Mouse (Mus musculus) frontal cortex, postnatal 14 days (tissue): ENCODE results near the gene Mylk.
A peak's percentile ranks its signal among the peaks of the same experiment; 100 is the strongest.

ENCODE experiments used
- DNase-seq, 2 experiments: peaks; one replicate each; pipeline ENCODE4 v3.0.0; 2022; ENCODE audit warnings: low spot score in 2 of 2

The Mylk gene

GRCm38 (mm10) chr16:34940363-34940762, 195.4 kb downstream of the Mylk start:
- DNase-seq = no peak

DNA sequence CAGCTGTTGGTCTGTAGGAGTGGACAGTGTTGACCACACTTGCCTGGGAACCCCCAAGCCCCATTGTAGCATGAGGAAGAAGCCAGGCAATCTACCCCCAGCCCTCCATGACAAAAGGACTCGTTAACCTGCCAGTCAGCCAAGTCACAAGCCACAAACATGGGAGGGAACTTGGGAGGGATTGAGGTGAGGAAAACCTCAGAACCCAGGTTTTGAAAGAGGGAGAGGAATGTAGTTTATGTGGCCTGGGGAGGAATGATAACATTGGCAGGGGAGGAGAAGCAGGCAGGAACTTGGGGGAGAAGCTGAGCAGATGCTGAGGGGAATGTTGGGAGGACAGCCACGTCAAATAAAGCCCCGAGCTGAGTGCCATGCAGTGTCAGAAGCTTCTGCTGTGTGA, 196.9 kb downstream of the Mylk start:
- no peak for DNase-seq

GRCm38 (mm10) chr16:34946301-34946700, 201.3 kb downstream of the Mylk start:
- no peak for DNase-seq

DNA sequence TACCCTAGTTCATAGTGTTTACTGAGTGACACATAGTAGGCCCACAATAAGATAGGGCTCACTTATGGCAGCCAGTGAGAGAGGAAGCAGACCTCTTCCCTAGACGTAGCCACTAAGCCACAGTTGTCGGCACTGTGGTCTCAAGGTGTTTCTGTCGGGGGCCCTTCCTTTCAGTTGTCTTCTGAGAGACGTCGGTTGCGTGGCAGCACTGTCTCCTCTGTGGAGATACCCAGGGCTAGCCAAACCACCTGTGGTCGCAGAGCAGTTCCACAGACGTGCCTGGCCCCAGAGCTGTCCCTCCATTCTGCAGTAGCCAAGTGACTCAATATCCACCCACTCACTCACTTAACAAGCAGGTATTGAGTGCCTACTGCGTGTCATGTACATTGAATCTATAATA, 205.9 kb downstream of the Mylk start:
- no peak for DNase-seq

- DNase-seq = no peak
These were observed 207.2 kb downstream of the Mylk start for GRCm38 (mm10) chr16:34952254-34952653.

- DNase-seq = no peak
These were observed 207.8 kb downstream of the Mylk start for GRCm38 (mm10) chr16:34952798-34953197.

DNA sequence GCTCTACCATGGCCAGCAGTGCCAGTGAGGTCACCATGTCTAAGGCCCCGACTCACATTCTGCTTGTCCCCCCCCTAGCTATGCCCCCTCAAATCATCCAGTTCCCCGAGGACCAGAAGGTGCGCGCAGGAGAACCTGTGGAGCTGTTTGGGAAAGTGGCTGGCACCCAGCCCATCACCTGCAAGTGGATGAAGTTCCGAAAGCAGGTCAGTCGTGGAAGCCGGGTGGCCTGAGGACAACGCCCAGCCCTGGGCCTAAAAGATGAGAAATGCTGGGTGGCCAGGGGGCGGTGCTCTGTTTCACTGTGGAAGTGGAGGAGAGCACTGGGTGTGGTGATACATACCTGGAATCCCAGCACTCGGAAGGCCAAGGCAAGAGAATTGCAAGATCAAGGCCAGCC, 208.5 kb downstream of the Mylk start:
- no peak for DNase-seq

DNA sequence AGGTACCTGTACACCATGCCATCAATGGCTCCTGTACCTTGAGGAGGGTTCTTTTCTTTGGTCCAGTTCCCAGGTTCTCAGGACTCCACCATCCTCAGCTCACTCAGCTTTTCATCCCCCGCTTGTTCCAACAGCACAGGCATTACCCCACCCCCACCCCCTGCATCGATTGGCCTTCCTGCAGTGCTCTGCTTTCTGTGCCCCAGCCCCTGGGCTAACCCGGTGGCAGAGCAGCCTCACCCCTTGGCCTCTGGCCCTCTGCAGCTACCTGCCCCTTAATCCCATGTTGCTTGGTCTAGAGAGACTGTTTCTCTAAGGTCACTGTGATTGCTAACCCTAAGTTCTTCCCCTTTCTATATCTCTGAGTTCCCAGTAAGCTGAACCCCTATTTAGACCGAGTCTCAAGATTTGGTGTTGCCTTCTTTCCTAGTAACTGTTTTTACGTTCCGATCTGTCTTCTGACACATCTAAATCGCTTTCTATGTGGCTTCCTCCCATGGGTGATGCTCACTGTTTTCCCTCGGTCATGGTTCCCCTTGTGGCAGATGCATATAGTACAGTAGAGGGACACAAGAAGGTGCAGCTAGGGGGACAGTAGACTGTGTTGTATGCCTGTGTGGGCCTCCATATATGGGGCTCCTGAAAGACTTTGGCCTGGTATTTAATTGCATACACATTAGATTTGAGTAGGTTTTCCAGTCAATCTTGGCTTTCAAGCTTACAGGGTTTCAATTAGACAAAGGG, 212.6 kb downstream of the Mylk start:
- no peak for DNase-seq

DNA sequence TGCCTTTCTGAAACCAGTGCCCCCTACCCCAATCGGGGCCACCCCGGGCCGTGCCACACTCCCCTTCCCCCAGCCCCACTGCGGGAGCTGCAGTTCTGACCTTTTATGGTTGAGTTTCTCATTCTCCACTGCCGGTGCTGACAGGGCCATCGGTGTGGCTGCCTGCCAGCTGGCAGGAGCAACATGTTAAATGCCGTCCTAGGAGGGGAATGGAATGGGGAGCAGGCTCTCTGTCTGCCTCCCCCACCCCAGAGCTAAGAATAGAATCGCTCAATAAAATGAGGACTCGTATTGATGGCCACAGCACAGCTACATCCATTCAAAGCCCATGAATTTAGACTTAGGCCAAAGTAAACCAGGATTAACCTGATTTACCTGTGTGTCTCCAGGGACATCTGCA, 213.7 kb downstream of the Mylk start:
- no peak for DNase-seq

DNA sequence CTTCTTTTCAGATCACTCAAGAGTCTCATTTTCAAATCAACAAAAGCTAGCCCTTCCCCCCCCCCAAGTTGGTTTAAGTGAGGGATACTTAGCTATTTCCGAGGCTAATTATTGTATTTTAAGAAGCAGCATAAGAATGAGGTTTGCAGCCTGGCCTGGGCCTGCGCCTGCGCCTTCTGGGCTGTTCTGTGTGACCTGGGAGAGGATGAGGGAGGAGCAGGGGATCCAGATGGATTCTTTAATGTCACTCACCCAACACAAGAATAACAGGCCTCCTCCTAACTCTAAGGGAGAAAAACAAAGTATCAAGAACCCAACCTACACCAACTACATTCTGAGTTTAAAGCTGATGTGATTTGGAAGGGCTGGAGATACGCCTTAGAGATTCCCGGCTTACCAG, 214.3 kb downstream of the Mylk start:
- DNase-seq = no peak

- DNase-seq = no peak
These were observed 215.2 kb downstream of the Mylk start for GRCm38 (mm10) chr16:34960243-34960642.

GRCm38 (mm10) chr16:34960866-34961582, 216.0 kb downstream of the Mylk start:
- DNase-seq = no peak

GRCm38 (mm10) chr16:34962322-34962721, 217.3 kb downstream of the Mylk start:
- no peak for DNase-seq

DNA sequence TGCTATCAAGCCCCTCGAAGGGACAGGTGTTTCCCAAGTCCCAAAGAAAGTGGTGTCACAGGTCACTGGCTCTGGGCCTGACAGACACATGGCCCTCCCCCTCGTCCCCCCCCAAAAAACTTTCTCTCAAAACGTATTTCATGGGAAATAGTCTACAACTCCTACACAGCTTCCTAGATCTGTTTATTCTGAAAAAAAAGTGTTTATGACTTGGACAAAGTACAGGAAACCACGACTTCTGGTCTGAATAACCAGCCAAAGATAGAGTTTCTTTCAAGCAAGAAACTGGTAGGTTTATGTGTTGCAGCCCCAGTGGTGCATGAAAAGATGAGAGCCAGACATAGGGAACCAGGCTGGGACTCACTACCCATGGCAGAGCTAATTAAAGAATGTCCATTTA, 218.0 kb downstream of the Mylk start:
- DNase-seq = no peak

DNA sequence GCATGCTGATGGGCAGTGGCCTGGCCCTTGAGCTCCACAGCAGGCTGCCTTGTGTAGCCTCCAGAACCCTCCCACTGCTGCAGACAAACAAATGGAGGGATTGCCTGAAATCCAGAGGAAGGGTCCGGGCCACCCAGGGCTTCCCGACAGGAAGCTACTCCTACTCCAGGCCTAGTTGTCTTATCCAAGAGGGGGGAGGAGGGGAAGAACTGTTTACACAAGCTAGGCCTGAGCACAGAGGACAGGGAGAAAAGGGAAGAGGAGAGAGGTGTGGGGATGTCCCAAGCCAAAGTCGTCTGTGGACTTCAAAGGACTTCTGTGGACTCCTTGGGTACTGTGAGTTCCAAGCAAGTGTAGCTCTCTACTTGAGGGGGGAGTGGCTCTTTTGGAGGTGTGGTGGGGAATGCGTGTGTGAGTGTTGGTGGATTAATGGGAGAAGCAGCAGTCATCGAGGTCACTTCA, 221.6 kb downstream of the Mylk start:
- DNase-seq = no peak

GRCm38 (mm10) chr16:34967120-34967800, 222.2 kb downstream of the Mylk start:
- peak; percentile 63 to 70 for DNase-seq

DNA sequence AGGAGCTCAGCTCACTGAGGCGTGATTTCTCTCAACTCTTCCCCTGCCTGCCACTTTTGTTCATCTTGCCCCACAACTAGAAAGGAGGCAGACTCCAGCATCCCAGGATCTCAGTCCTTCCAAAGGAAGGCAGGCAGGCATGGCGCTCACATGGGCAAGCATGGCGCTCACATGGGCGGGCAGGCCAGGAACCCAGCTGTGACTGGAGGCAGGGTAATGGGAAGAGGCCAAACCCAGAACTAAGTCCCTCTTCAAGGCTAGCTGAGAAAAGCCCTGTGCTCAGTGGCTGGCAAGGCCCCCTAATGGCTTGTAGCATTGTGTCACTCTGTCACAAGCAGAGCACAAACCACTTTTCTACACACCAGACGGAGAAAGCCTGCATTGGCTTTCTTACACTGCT, 223.2 kb downstream of the Mylk start:
- no peak for DNase-seq

- no peak for DNase-seq
These were observed 227.5 kb downstream of the Mylk start for GRCm38 (mm10) chr16:34972471-34972870.

- no peak for DNase-seq
These were observed 230.5 kb downstream of the Mylk start for GRCm38 (mm10) chr16:34975544-34975943.

DNA sequence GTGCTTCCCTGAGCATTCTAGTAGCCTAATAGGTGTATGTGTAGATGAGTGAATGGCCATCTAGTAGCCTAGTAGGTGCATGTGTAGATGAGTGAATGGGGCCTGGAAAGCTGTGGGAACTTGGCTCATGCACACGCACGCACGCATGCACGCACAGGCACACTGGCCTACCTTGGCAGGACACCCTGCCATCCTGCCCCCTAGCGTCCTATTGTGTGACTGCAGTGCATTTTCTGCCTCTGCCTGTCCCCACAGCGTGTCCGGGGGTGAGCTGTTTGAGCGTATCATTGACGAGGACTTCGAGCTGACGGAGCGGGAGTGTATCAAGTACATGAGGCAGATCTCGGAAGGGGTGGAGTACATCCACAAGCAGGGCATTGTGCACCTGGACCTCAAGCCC, 231.6 kb downstream of the Mylk start:
- no peak for DNase-seq

- DNase-seq = no peak
These were observed 233.0 kb downstream of the Mylk start for GRCm38 (mm10) chr16:34978018-34978417.

- no peak for DNase-seq
These were observed 236.0 kb downstream of the Mylk start for GRCm38 (mm10) chr16:34981009-34981408.
